Mouse (Mus musculus): ENCODE measurements around the gene Lurap1.

DNA sequence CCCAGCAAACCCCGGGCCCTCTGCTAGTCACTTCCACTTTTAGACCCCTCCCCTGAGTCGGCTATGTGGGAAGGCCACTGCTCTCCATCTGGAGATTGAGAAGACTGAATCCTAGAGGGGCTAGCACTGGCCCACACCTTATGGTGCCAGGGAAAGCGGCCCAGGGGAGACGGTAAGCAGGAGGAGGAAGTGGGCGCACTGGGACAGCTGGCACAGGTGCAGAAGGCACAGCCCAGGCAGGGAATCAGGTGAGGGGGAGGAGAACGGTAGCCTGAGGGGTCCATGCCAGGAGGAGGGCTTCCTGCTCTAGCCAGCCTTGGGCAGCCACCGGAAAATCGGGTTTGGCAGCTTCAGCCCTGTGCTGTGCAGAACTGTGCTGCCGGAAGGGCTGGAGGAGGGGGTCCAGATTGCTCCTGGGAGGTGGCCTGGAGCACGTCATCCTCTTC is 25.4 kb upstream of the Lurap1 start:
- TF ChIP-seq CTCF (IDR thresholded peaks at IDR 0.05; ENCODE audit: insufficient read depth, low read length) (no peak), POLR2A (IDR thresholded peaks at IDR 0.05; ENCODE audit: borderline replicate concordance, extremely low read depth, low read depth, low read length) (peak; percentile 70; the same call in 1 of the 2 replicates)
